Mouse (Mus musculus) Muller cell, postnatal 12 days (primary cell): ENCODE data around the gene Fgf12.

Experiments
- DNase-seq: peaks from one replicate; pipeline ENCODE4 v3.0.0-alpha.2; 2015; ENCODE audit errors: inconsistent ontology term

Fgf12 gene

GRCm38 (mm10) chr16:28610940-28611339 lies 141.9 kb downstream of the Fgf12 start:
- DNase-seq, result peak; percentile 43

DNA sequence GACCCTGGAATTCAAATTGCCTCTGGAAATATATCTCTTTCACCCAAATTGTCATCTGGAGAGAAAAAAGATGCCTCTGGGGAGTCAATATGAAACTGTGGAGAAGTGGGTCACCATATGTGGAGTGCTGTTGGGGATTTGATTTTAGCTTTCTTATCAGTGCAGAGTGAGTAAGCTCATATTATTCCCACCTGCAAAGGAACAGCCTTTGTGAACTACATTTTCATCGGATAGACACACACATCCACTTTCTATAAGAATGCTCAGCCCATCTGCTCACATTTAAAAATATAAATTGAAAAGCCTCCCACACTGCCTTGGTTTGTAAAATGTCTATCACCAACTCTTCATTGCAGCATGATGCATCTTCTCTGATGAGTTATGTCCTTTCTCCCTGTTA lies 149.7 kb downstream of the Fgf12 start:
- no peak for DNase-seq

- DNase-seq, result no peak
Measured at GRCm38 (mm10) chr16:28601723-28602122, 151.1 kb downstream of the Fgf12 start.

DNA sequence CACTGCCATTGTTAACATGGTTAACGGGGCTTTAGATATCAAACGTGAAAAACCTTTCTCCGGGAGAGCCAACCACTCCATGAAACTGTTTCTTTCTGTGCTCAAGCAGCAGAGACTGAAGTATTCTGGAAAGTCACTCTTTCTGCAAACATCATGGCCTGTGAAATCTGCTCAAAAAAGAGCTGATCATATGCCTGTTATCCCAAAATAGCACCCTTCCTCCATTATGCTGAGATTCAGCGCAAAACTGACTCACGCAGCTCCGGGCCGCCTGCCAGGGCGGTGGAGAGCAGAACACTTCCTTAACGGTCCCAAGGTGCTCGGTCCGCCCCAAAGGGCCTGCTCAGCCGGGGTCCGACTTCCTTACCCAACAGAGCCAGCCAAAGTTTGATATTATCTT lies 156.8 kb downstream of the Fgf12 start:
- DNase-seq, result no peak

GRCm38 (mm10) chr16:28593075-28593915 lies 159.6 kb downstream of the Fgf12 start:
- DNase-seq, result peak; percentile 63

DNA sequence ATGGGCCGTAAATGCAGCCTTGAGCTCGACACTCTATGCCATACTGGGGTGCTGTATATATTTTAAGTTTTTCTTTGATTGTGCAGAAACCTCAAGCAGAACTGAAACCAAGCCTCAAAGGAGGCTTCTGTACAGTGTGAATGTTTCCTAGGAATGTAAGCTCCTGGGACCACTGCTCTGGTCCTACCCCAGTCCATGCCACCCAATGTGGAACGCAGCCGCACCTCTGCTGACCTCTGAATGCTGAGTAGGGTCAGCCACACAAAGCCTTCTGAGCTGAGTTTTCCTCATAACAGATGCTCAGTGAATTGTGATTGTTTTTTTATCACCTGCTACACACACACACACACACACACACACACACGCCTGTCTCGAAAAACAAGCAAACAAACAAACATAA lies 160.4 kb downstream of the Fgf12 start:
- no peak for DNase-seq

DNA sequence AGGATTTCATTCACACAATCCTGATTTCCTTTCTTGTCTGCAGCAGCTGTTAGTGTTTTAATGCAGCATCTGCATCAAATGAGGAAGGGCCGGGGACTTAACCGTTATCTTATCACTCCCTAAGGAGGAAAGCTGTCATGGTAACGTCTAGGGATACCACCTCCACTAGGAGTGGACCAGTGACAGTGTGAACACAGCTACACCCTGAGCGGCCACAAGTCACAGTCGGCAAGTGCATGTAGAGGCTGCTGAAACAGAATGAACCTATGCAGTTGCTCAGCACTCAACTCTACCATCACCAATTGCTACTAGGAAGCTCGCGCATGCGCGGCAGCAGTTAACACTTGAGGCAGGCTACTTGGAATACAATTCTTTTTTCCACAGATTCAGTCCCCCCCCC lies 161.3 kb downstream of the Fgf12 start:
- DNase-seq, result no peak

- no peak for DNase-seq
Measured at GRCm38 (mm10) chr16:28572212-28572611, 180.7 kb downstream of the Fgf12 start.

DNA sequence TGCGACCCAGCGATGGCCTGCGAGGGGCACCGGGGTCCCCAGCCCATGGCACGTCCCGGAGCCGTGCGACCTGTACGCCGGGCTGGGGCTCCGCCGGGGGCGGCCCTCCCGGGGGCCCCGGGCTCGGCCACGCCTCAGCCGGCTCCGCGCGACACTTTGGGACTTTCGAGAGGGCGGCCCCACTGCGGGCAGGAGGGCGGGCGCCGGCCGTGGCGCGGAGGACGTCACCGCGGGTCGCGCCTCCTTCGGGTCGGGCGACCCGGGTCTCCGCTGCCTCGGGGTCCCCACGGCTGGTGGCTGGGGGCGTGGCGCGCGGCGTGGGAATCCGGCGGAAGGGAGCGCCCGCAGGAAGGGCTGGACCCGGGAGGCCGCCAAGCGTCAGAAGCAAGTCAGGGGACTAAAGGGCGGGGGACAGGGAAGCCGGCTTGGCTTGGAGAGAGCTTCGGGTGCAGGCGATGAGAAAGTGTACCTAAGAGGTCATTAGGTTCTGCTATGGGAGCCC lies 188.1 kb downstream of the Fgf12 start:
- DNase-seq, result peak; percentile 13

GRCm38 (mm10) chr16:28564075-28564715 lies 188.7 kb downstream of the Fgf12 start:
- DNase-seq, result peak; percentile 64

GRCm38 (mm10) chr16:28562847-28563246 lies 190.0 kb downstream of the Fgf12 start:
- no peak for DNase-seq

- no peak for DNase-seq
Measured at GRCm38 (mm10) chr16:28555219-28555618, 197.6 kb downstream of the Fgf12 start.

- no peak for DNase-seq
Measured at GRCm38 (mm10) chr16:28539423-28539822, 213.4 kb downstream of the Fgf12 start.

GRCm38 (mm10) chr16:28517596-28518524 lies 235.0 kb downstream of the Fgf12 start:
- DNase-seq, result peak; percentile 30

DNA sequence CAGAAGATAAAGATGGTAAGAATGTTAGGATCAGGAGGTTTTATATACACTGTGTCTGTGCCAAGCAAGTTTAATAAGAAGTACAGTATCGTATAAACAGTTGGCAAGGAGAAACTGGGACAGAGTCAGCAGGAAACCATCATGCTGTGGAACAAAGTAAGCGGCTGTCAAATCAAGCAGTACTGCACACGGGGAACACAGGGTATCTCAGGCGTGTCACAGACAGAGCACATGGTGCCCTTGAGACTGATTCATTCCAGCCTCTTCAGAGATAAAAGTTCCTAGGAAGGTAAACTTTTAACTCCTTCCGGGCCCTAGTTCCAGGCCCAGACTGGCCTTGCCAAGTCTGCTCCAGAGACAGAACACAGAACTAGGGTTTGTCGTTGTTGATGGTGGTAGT lies 240.4 kb downstream of the Fgf12 start:
- DNase-seq, result no peak

DNA sequence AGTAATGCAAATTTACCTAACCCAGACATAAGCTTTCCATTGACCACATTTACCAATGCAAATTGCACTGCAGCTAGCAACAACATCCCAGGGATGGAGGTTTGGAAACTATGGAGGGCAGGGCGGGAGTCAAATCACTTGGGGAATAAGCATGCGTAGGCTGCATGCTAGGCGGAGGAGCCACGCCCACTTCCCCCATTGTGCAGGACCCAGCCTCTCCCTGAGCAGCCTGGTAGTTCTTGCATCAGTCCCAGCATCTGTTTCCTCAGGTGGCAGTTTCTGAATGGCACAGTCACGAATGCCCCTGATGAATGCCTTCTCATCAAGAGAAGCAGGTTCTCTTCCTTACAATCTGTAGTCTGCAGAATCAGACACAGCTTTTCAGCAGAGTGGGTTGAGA lies 241.5 kb downstream of the Fgf12 start:
- no peak for DNase-seq

DNA sequence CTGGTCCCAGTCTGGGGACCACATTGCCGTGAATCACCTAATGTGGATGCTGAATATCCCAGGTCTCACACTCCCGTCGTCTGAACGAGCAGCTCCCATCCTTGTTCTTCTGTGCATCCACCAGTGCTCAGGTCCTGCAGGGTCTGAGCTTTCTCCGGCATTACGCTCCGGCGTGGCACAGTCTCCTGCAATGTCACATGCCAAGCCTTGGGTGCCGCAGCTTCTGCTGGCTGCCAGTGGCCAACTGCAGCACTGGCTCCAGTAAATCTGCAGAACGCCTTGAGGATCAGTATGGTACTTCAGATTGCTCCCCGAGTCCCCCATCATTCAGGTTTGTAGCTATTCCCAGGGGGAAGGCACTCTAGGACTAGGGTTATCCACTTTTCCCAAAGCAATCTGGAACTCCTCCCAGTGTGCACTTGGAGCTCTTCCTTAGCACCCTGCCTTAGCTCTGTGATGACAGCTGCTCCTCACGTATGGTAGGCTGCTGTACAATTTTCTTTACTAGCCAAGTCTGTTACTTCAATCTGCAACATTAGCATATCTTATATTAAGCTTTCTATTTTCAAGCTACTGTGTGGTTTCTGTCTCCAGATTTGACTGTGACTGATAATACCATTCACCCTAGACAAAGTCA lies 254.8 kb downstream of the Fgf12 start:
- no peak for DNase-seq

DNA sequence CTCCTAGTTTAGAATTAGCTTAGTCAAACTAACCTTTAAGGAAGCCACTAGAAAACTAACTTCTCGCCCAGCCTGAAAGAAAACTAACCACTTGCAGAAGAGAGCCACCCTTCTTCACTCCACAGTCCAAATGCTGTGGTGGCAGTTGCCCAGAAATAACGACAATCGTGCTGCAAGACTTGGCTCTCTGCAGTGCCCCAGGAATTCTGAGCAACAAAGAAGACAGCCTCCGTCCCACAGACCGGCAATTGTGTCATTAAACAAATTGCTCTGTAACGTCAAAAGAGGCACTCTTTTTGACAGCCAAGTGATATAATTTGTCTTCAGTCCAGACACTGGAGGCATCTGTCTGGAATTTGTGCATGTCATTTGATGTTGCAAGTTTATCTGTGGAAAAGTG lies 261.2 kb downstream of the Fgf12 start:
- DNase-seq, result peak; percentile 95

DNA sequence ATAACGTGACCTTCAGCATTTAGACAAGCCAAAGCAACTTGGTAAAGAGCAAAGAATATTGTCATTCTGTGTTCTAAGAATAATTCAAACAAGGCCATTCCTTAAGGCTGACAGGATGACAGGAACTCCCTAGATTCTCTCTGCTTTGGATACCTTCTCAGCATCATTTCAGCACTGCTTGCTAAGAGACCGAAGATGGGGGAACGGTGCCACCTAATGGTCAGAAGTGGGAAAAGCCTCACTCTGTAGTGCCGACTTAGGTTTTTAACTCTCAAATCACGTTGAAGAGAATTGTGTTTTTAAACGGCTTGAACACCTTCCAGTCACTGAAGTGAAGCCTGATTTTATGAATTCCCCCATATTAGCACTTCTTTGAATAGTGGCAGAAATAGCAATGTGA lies 262.4 kb downstream of the Fgf12 start:
- DNase-seq, result peak; percentile 76

GRCm38 (mm10) chr16:28484920-28485319 lies 267.9 kb downstream of the Fgf12 start:
- DNase-seq, result no peak

GRCm38 (mm10) chr16:28479022-28479421 lies 273.8 kb downstream of the Fgf12 start:
- DNase-seq, result no peak
